Mouse (Mus musculus): ENCODE data around the gene Matn4. TPM values are rescaled to one million over a fixed set of nuclear protein-coding genes. Genes with fewer than 3 reads are reported as not detected.
A peak's percentile ranks its signal among the peaks of the same experiment; 100 is the strongest.

Matn4 gene
- polyA plus RNA-seq, 1 experiment from 2014 or later, result 1.9 TPM

DNA sequence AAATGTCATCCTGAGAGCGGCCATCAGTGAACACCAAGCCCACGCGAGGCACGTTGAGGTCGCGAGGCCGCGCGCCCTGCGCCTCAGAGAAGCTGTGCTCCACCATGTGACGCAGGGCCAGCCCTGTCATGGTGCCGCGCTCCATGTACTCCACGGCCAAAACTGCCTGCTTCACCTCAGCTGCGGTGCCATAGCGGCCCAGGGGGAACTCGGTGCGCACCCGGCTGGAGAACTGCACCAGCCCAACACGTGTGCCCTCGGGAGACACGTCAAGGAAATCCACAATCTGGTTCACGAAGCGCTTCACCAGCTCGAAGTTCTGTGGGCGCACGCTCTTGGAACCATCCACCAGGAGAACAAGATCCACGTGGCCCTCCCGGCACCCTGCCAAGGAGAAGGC, 11.8 kb downstream of the Matn4 start:
- Histone ChIP-seq H3K4me1 (replicated peaks; ENCODE audit: control insufficient read depth, insufficient read depth, low read length) (peaks cover 3% of the 10 kb centered on the region; the same call in 1 of the 2 replicates), H3K9ac (ENCODE audit: low read length) (no peak overlapping the region), H3K9me3 (ENCODE audit: control insufficient read depth, low read length) (peaks cover 5% of the 10 kb centered on the region; the same call in 1 of the 2 replicates), H3K36me3 (ENCODE audit: control insufficient read depth, insufficient read depth, low read length) (no peaks in the 10 kb centered on the region), H3K27me3 (replicated peaks; ENCODE audit: control insufficient read depth, insufficient read depth, low read length) (peaks cover 22% of the 10 kb centered on the region), H3K4me2 (ENCODE audit: low read length) (no peak overlapping the region), H3K4me3 (ENCODE audit: low read depth, low read length) (no peak overlapping the region), H3K27ac (ENCODE audit: low read depth) (no peak overlapping the region)
- ATAC-seq (replicated peaks; ENCODE audit: low FRiP score, low TSS enrichment, low read depth), result no peak
- WGBS, result 78% methylated on average over 29 of the region's 29 CpGs
- DNase-seq (ENCODE audit: low spot score), result no peak

- H3K27ac ChIP-seq (ENCODE audit: low read depth), result no peak overlapping the region
- peak overlapping the region; percentile 75 for H3K4me2 ChIP-seq (ENCODE audit: low read length)
- DNase-seq (ENCODE audit: low spot score), result peak; percentile 98
- peak overlapping the region; percentile 51 for H3K9ac ChIP-seq (ENCODE audit: low read length)
- peak overlapping the region; percentile 43 for H3K4me3 ChIP-seq (ENCODE audit: low read depth, low read length)
- peaks cover 29% of the 10 kb centered on the region for H3K27me3 ChIP-seq (replicated peaks; ENCODE audit: control insufficient read depth, insufficient read depth, low read length)
- H3K36me3 ChIP-seq (ENCODE audit: control insufficient read depth, insufficient read depth, low read length), result no peaks in the 10 kb centered on the region
- H3K9me3 ChIP-seq (ENCODE audit: control insufficient read depth, low read length), result peaks cover 5% of the 10 kb centered on the region; the same call in 1 of the 2 replicates
- peaks cover 9% of the 10 kb centered on the region for H3K4me1 ChIP-seq (replicated peaks; ENCODE audit: control insufficient read depth, insufficient read depth, low read length)
- ATAC-seq (replicated peaks; ENCODE audit: low FRiP score, low TSS enrichment, low read depth), result peak; percentile 52
- 1% methylated on average over 30 of the region's 30 CpGs for WGBS
These were observed 15.5 kb downstream of the Matn4 start for GRCm38 (mm10) chr2:164389499-164389898.

GRCm38 (mm10) chr2:164389020-164389419, 15.9 kb downstream of the Matn4 start, which contains the start of gene Slpi:
Gene Slpi, minus strand, starts transcription at chr2:164389095.
- Histone ChIP-seq H3K4me3 (ENCODE audit: low read depth, low read length) (peak within 1 kb of the TSS; percentile 43), H3K27me3 (replicated peaks; ENCODE audit: control insufficient read depth, insufficient read depth, low read length) (peaks cover 26% of the 10 kb centered on the region), H3K9me3 (ENCODE audit: control insufficient read depth, low read length) (peaks cover 5% of the 10 kb centered on the region; the same call in 1 of the 2 replicates), H3K9ac (ENCODE audit: low read length) (peak within 1 kb of the TSS; percentile 51), H3K4me2 (ENCODE audit: low read length) (peak within 1 kb of the TSS; percentile 75), H3K36me3 (ENCODE audit: control insufficient read depth, insufficient read depth, low read length) (no peaks in the 10 kb centered on the region), H3K4me1 (replicated peaks; ENCODE audit: control insufficient read depth, insufficient read depth, low read length) (peaks cover 9% of the 10 kb centered on the region), H3K27ac (ENCODE audit: low read depth) (no peak within 1 kb of the TSS)
- peak; percentile 48 for ATAC-seq (replicated peaks; ENCODE audit: low FRiP score, low TSS enrichment, low read depth)
- peak; percentile 62 for DNase-seq (ENCODE audit: low spot score)
- whole genome bisulfite sequencing, result 2% methylated on average over 17 of the region's 17 CpGs

- H3K27ac ChIP-seq (ENCODE audit: low read depth), result no peak overlapping the region
- peaks cover 26% of the 10 kb centered on the region for H3K27me3 ChIP-seq (replicated peaks; ENCODE audit: control insufficient read depth, insufficient read depth, low read length)
- WGBS, result 15% methylated on average over 8 of the region's 8 CpGs
- ATAC-seq (replicated peaks; ENCODE audit: low FRiP score, low TSS enrichment, low read depth) (no peak), DNase-seq (ENCODE audit: low spot score) (peak; percentile 60)
- no peak overlapping the region for H3K4me3 ChIP-seq (ENCODE audit: low read depth, low read length)
- peaks cover 5% of the 10 kb centered on the region; the same call in 1 of the 2 replicates for H3K9me3 ChIP-seq (ENCODE audit: control insufficient read depth, low read length)
- peaks cover 9% of the 10 kb centered on the region for H3K4me1 ChIP-seq (replicated peaks; ENCODE audit: control insufficient read depth, insufficient read depth, low read length)
- no peaks in the 10 kb centered on the region for H3K36me3 ChIP-seq (ENCODE audit: control insufficient read depth, insufficient read depth, low read length)
- no peak overlapping the region for H3K4me2 ChIP-seq (ENCODE audit: low read length)
- no peak overlapping the region for H3K9ac ChIP-seq (ENCODE audit: low read length)
These were observed 18.0 kb downstream of the Matn4 start for GRCm38 (mm10) chr2:164386953-164387352.

- Histone ChIP-seq H3K9ac (ENCODE audit: low read length) (no peak overlapping the region), H3K27ac (ENCODE audit: low read depth) (no peak overlapping the region), H3K36me3 (ENCODE audit: control insufficient read depth, insufficient read depth, low read length) (no peaks in the 10 kb centered on the region), H3K27me3 (replicated peaks; ENCODE audit: control insufficient read depth, insufficient read depth, low read length) (peaks cover 26% of the 10 kb centered on the region), H3K9me3 (ENCODE audit: control insufficient read depth, low read length) (peaks cover 5% of the 10 kb centered on the region; the same call in 1 of the 2 replicates), H3K4me3 (ENCODE audit: low read depth, low read length) (no peak overlapping the region), H3K4me1 (replicated peaks; ENCODE audit: control insufficient read depth, insufficient read depth, low read length) (peaks cover 9% of the 10 kb centered on the region), H3K4me2 (ENCODE audit: low read length) (peak overlapping the region; percentile 22; the same call in 1 of the 2 replicates)
- DNase-seq (ENCODE audit: low spot score), result peak; percentile 58
- 20% methylated on average over 18 of the region's 18 CpGs for WGBS
- ATAC-seq (replicated peaks; ENCODE audit: low FRiP score, low TSS enrichment, low read depth), result peak; percentile 66
These were observed 18.8 kb downstream of the Matn4 start for GRCm38 (mm10) chr2:164385927-164386763.

GRCm38 (mm10) chr2:164383656-164384399, 21.1 kb downstream of the Matn4 start:
- peaks cover 15% of the 10 kb centered on the region for H3K27me3 ChIP-seq (replicated peaks; ENCODE audit: control insufficient read depth, insufficient read depth, low read length)
- DNase-seq (ENCODE audit: low spot score), result no peak
- no peaks in the 10 kb centered on the region for H3K9me3 ChIP-seq (ENCODE audit: control insufficient read depth, low read length)
- peaks cover 6% of the 10 kb centered on the region for H3K4me1 ChIP-seq (replicated peaks; ENCODE audit: control insufficient read depth, insufficient read depth, low read length)
- ATAC-seq (replicated peaks; ENCODE audit: low FRiP score, low TSS enrichment, low read depth), result no peak
- no peak overlapping the region for H3K27ac ChIP-seq (ENCODE audit: low read depth)
- H3K36me3 ChIP-seq (ENCODE audit: control insufficient read depth, insufficient read depth, low read length), result no peaks in the 10 kb centered on the region
- no peak overlapping the region for H3K4me3 ChIP-seq (ENCODE audit: low read depth, low read length)
- H3K9ac ChIP-seq (ENCODE audit: low read length), result no peak overlapping the region
- H3K4me2 ChIP-seq (ENCODE audit: low read length), result no peak overlapping the region
- WGBS, result 48% methylated on average over 11 of the region's 11 CpGs

- Histone ChIP-seq H3K4me3 (ENCODE audit: low read depth, low read length) (no peak overlapping the region), H3K4me1 (replicated peaks; ENCODE audit: control insufficient read depth, insufficient read depth, low read length) (peaks cover 6% of the 10 kb centered on the region), H3K27ac (ENCODE audit: low read depth) (no peak overlapping the region), H3K9ac (ENCODE audit: low read length) (no peak overlapping the region), H3K36me3 (ENCODE audit: control insufficient read depth, insufficient read depth, low read length) (no peaks in the 10 kb centered on the region), H3K4me2 (ENCODE audit: low read length) (no peak overlapping the region), H3K9me3 (ENCODE audit: control insufficient read depth, low read length) (no peaks in the 10 kb centered on the region), H3K27me3 (replicated peaks; ENCODE audit: control insufficient read depth, insufficient read depth, low read length) (peaks cover 6% of the 10 kb centered on the region; the same call in 1 of the 2 replicates)
- WGBS, result 75% methylated on average over 3 of the region's 3 CpGs
- DNase-seq (ENCODE audit: low spot score), result no peak
- no peak for ATAC-seq (replicated peaks; ENCODE audit: low FRiP score, low TSS enrichment, low read depth)
These were observed 22.0 kb downstream of the Matn4 start for GRCm38 (mm10) chr2:164382971-164383370.

GRCm38 (mm10) chr2:164381726-164382125, 23.2 kb downstream of the Matn4 start:
- no peaks in the 10 kb centered on the region for H3K36me3 ChIP-seq (ENCODE audit: control insufficient read depth, insufficient read depth, low read length)
- no peak overlapping the region for H3K9ac ChIP-seq (ENCODE audit: low read length)
- H3K27me3 ChIP-seq (replicated peaks; ENCODE audit: control insufficient read depth, insufficient read depth, low read length), result no peaks in the 10 kb centered on the region
- H3K4me2 ChIP-seq (ENCODE audit: low read length), result no peak overlapping the region
- H3K9me3 ChIP-seq (ENCODE audit: control insufficient read depth, low read length), result no peaks in the 10 kb centered on the region
- no peak overlapping the region for H3K4me3 ChIP-seq (ENCODE audit: low read depth, low read length)
- no peak overlapping the region for H3K27ac ChIP-seq (ENCODE audit: low read depth)
- no peak for DNase-seq (ENCODE audit: low spot score)
- no peak for ATAC-seq (replicated peaks; ENCODE audit: low FRiP score, low TSS enrichment, low read depth)
- WGBS, result 75% methylated on average over 8 of the region's 8 CpGs
- H3K4me1 ChIP-seq (replicated peaks; ENCODE audit: control insufficient read depth, insufficient read depth, low read length), result peaks cover 6% of the 10 kb centered on the region

Measured in intestine, embryonic 14.5 days (tissue).